Mouse (Mus musculus) gastrocnemius, adult 2 months (tissue): ENCODE measurements around the gene Brk1. TPM values are rescaled to one million over a fixed set of nuclear protein-coding genes. Genes with fewer than 3 reads are reported as not detected.
A peak's percentile ranks its signal among the peaks of the same experiment; 100 is the strongest.

Experiments used
- DNase-seq: peaks from one replicate; pipeline ENCODE4 v3.0.0; 2022
- H3K27ac ChIP-seq: fragments of 200-600 bp; 2 replicates; pipeline ENCODE4 v1.8.1; 2022; ENCODE audit warnings: mild to moderate bottlenecking
- H3K4me3 ChIP-seq: fragments of 200-600 bp; 2 replicates; pipeline ENCODE4 v1.8.1; 2022; ENCODE audit warnings: mild to moderate bottlenecking, moderate library complexity
- CTCF ChIP-seq: fragments of 200-600 bp; IDR thresholded peaks from 2 replicates; pipeline ENCODE4 v1.8.1; 2022; ENCODE audit warnings: antibody characterized with exemption, mild to moderate bottlenecking, moderate library complexity
- intact Hi-C: fragments of 180-260 bp; cut with DNase I; formaldehyde crosslinking; loops from one replicate; pipeline ENCODE4 v1.15.1; 2025
- long read RNA-seq, 2 experiments: library from polyadenylated mRNA; stranded (forward); transcript quantifications; one replicate each; pipeline ENCODE4 v2.0.0; 2021
- total RNA-seq, 2 experiments: library from RNA; stranded (reverse); gene quantifications; 2 replicates each; pipeline ENCODE4 v1.2.3; 2021

Gene Brk1
- 10 to 100 TPM; 37.3 to 46.0 TPM for total RNA-seq
- long read RNA-seq, experiment 1, transcript Brk1-201 (3 exons, 1,095 nt): major isoform, 15 of 29 reads
- long read RNA-seq, experiment 1, partial matches to known transcripts: 14 of 29 reads
- long read RNA-seq, experiment 1, other reads (novel, unspliced or antisense): 0 of 29 reads
- long read RNA-seq, experiment 2, transcript Brk1-201 (3 exons, 1,095 nt): major isoform, 12 of 32 reads
- long read RNA-seq, experiment 2, partial matches to known transcripts: 20 of 32 reads
- long read RNA-seq, experiment 2, other reads (novel, unspliced or antisense): 0 of 32 reads

DNA sequence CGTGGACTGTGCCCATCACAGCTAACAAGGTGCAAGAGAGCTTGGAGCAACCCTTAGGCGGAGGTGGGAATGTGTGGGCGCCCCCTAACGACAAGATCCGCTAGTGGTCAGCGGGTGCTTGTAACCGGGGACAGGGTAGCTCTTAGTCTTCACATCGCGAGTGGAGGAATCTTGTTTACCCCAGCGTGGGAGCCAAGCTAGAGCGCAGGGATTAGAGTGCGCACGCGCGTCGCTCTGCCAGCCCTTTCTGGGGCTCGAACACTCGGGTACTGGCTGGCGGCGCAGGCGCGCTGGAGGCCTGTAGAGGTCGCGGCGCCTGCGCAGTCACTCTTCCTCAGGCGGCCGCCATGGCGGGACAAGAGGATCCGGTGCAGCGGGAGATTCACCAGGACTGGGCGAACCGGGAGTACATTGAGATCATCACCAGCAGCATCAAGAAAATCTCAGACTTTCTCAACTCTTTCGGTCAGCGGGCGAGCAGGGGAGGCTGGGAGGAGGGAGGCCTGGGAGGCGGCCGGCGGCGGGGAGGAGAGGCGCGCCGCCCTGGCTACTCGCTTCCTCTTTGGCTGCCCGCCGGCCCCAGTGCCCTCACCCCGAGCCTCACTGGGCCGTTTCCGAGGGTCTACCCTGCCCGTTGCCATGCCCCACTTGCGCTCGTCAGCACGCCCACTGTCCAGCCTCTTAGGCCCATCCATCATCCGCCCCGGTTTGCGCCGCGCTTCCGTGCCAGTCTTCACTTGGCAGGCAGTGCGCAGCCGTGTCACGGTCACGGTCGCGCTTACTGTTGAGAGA, at the start of gene Brk1:
Gene Brk1 (plus strand): TSS at position 341 of the 792 bp plus-strand sequence.
- peak within 1 kb of the TSS; percentile 92 for H3K27ac ChIP-seq
- peak; percentile 65 for TF ChIP-seq CTCF
- DNase-seq: peak; percentile 92
- intact Hi-C loops: loop anchor here (5.0 kb wide), 1 partner anchor 117 kb away; no protein-coding TSS in a partner anchor
- H3K4me3 ChIP-seq: peak within 1 kb of the TSS; percentile 88

DNA sequence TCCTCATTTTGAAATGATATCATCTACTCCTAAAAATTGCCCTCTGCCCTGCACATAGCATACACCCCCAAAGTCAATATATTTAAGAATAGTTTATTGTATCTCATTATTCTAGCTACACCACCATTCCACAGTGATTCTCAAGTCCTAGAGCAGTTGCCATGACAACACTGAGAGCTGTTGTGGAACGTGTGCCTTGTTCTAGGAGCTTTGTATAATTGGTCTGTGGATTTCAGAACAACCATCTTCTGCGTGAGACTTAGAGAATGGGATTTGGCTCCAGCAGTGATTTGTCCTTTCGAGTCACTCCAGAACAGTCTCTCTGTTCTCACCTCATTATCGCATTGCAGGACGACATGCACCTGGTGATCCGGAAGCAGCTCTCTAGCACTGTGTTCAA, 44.8 kb upstream of the Brk1 start:
- no peak for TF ChIP-seq CTCF
- Histone ChIP-seq H3K27ac (no peak overlapping the region), H3K4me3 (no peak overlapping the region)
- intact Hi-C loops: no loop called here
- DNase-seq: no peak

- no peak for TF ChIP-seq CTCF
- DNase-seq: no peak
- intact Hi-C loops: no loop called here
- H3K27ac ChIP-seq: no peak overlapping the region
- no peak overlapping the region for H3K4me3 ChIP-seq
Observed at GRCm38 (mm10) chr6:113564557-113564956, 40.0 kb upstream of the Brk1 start.

DNA sequence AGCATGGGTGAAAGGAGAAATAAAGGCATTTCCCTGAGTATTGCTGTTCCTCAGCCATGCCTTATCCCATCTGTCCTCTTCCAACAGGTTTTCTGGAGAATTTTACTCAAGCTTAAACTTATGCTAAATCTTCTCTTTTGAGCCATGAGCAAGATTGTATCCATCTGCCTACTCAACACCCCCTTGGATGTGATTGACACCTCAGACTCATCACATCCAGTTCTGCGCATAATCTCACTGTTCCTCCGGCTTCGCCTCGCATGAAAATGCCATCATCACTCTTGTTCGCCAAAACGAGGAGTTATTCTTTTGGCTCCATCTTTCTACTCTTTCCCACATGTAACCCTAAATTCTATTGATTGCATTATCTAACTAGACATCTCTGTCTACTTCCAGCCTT, 28.5 kb upstream of the Brk1 start:
- intact Hi-C loops: no loop called here
- no peak overlapping the region for H3K4me3 ChIP-seq
- DNase-seq: no peak
- no peak for TF ChIP-seq CTCF
- H3K27ac ChIP-seq: no peak overlapping the region

- no peak for TF ChIP-seq CTCF
- DNase-seq: no peak
- intact Hi-C loops: no loop called here
Observed at GRCm38 (mm10) chr6:113579306-113579705, 25.3 kb upstream of the Brk1 start.

GRCm38 (mm10) chr6:113583023-113583422, 21.5 kb upstream of the Brk1 start:
- TF ChIP-seq CTCF: no peak
- no peak for DNase-seq
- Histone ChIP-seq H3K27ac (no peak overlapping the region), H3K4me3 (no peak overlapping the region)
- intact Hi-C loops: no loop called here

More at GRCm38 (mm10) chr6:113579306-113579705, 25.3 kb upstream of the Brk1 start:
- H3K27ac ChIP-seq: no peak overlapping the region
- H3K4me3 ChIP-seq: no peak overlapping the region

DNA sequence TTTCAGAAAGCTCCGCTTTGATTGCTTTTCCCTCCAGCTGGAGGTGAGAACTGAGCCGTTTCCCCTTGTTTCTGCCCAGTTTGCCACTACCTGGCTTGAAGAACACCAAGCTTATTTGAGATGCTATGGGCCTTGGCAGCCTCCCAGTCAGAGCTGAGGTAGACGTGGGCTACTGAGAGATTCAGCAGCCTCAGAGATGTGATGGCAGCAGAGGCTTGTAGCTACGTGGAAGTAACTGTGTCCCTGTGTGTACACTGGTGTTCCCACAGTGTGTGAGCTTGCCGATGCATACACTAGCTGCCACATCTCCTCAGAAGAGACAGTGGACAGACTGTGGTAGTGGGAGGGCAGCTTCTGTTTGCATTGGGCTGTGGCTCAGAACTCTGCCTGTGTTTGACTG, 19.5 kb upstream of the Brk1 start:
- Histone ChIP-seq H3K27ac (no peak overlapping the region), H3K4me3 (no peak overlapping the region)
- no peak for TF ChIP-seq CTCF
- DNase-seq: no peak
- intact Hi-C loops: no loop called here

- intact Hi-C loops: no loop called here
- no peak for DNase-seq
- no peak overlapping the region for H3K4me3 ChIP-seq
Observed at GRCm38 (mm10) chr6:113586466-113587183, 17.9 kb upstream of the Brk1 start.

DNA sequence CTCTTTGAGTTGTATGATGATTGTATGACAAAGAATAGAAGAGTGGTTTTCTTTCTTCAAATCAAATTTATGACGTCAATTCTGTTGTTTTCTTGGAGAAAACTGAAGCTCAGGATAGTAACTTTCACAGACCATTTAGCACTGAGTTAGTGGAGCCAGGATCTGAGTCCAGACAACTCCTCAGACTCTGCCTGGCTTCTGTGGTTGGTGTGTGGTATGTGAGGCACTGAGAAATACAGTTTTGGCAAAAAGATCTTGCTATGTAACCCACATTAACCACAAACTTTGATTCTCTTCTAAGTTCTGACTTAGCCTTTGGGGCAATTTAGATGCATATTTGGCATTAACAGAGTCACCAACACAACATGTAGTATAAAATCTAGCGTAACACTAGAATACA, 11.9 kb upstream of the Brk1 start:
- intact Hi-C loops: no loop called here
- H3K27ac ChIP-seq: no peak overlapping the region
- no peak for TF ChIP-seq CTCF
- no peak overlapping the region for H3K4me3 ChIP-seq
- no peak for DNase-seq

More at GRCm38 (mm10) chr6:113586466-113587183, 17.9 kb upstream of the Brk1 start:
- TF ChIP-seq CTCF: no peak
- H3K27ac ChIP-seq: no peak overlapping the region

GRCm38 (mm10) chr6:113597945-113598344, 6.6 kb upstream of the Brk1 start:
- no peak for DNase-seq
- no peak for TF ChIP-seq CTCF
- no peak overlapping the region for H3K4me3 ChIP-seq
- no peak overlapping the region for H3K27ac ChIP-seq
- intact Hi-C loops: no loop called here

DNA sequence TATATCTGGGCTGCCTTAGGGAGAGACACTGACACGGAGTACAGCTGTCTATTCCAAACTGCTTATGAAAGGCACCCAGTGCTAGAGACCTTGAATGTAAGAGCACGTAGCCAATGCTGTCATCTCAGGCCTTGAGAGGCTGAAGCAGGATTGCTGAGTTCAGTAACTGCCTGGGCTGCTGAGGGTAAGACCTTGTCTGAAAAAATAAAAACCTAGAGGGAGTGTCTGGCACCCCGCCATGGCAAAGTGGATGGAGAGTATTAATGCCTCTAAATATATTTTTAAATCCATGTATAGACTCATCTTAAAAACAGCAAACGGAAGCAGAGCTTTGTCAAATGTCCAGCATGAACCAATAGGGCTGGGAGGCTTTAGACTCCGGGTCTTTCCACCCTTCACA, 4.7 kb upstream of the Brk1 start:
- DNase-seq: no peak
- no peak for TF ChIP-seq CTCF
- intact Hi-C loops: loop anchor here (5.0 kb wide), 1 partner anchor 113 kb away; no protein-coding TSS in a partner anchor

DNA sequence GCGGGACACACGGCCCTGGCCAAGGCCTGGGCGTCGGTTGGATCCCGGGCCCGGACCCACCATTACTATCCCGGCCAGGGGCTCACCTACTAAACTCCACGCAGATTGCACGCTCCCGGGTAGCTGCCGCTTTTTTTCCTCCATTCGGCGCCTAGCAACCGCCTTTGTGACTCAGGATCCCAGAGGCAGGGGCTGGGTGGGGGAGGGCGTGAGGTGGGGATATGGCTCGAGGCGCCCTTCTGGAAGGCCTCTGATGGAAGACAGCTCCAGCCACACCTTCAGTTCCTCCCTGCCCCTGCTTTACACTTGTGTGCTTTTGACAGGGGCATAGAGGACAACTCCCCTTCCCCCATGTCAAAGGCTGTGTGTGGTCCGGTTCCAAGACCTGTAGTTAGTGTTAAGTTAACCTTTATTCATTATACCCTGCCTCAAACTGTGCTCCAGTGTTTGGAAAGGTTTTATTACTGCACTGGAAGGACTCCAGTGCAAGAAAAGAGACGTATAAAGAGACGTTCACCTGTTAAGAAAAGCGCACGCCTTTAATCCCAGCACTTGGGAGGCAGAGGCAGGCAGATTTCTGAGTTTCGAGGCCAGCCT, 3.9 kb upstream of the Brk1 start, which contains the start of gene Fancd2os:
Gene Fancd2os (minus strand): TSS at position 173 of the 597 bp plus-strand sequence.
- H3K4me3 ChIP-seq: no peak within 1 kb of the TSS
- no peak for TF ChIP-seq CTCF
- intact Hi-C loops: loop anchor here (5.0 kb wide), 1 partner anchor 113 kb away; no protein-coding TSS in a partner anchor
- no peak for DNase-seq
- H3K27ac ChIP-seq: no peak within 1 kb of the TSS

More for the DNA sequence above, 4.7 kb upstream of the Brk1 start:
- Histone ChIP-seq H3K27ac (no peak overlapping the region), H3K4me3 (no peak overlapping the region)
